Comparison of ENCODE assay signal across 29 mouse cellular contexts in genomic region chr2:60695706-60696105, GRCm38 (mm10). TPM values are rescaled to one million over a fixed set of nuclear protein-coding genes. Genes with fewer than 3 reads are reported as not detected.
DNase-seq lines count a peak whose midpoint lies in the region; ATAC-seq and TF ChIP-seq lines count a peak whose summit lies in the region.
"Had no signal": no experiment of that assay in that cellular context is flagged by ENCODE, and none has a peak within 500 bp of the region (broad histone marks: within the 10 kb centered on the region; RNA-seq: fewer than 3 reads in every experiment).

No protein-coding gene starts in this region.

- 79% methylated on average over 8 of the region's 8 CpGs for WGBS in hindbrain, embryonic 13.5 days
- WGBS in hindbrain, embryonic 16.5 days: 71% methylated on average over 8 of the region's 8 CpGs
- WGBS in lung, embryonic 14.5 days: 57% methylated on average over 8 of the region's 8 CpGs
- 36% methylated on average over 8 of the region's 8 CpGs for WGBS in stomach, embryonic 14.5 days

- no peak for TF ChIP-seq CTCF in lung, embryonic 14.5 days (IDR thresholded peaks at IDR 0.05; ENCODE audit: low read depth)

- H3K9me3 ChIP-seq in hindbrain, embryonic 13.5 days: no peaks in the 10 kb centered on the region
- no peaks in the 10 kb centered on the region for H3K9me3 ChIP-seq in hindbrain, embryonic 16.5 days (ENCODE audit: control insufficient read depth, low read length)
- no peaks in the 10 kb centered on the region for H3K9me3 ChIP-seq in lung, embryonic 14.5 days (ENCODE audit: low read depth, low read length)
- H3K9me3 ChIP-seq in stomach, embryonic 14.5 days (ENCODE audit: control insufficient read depth, low read depth, low read length): no peaks in the 10 kb centered on the region
- H3K9me3 ChIP-seq: embryonic facial prominence, embryonic 12.5 days; heart, embryonic 13.5 days; hindbrain, embryonic 10.5 days had no signal

- no peak overlapping the region for H3K9ac ChIP-seq in hindbrain, embryonic 13.5 days
- H3K9ac ChIP-seq in hindbrain, embryonic 16.5 days (ENCODE audit: low read depth, low read length): no peak overlapping the region
- H3K9ac ChIP-seq in lung, embryonic 14.5 days: no peak overlapping the region
- no peak overlapping the region for H3K9ac ChIP-seq in stomach, embryonic 14.5 days (replicated peaks; ENCODE audit: low read depth, low read length)
- H3K9ac ChIP-seq: embryonic facial prominence, embryonic 12.5 days; heart, embryonic 13.5 days; liver, embryonic 14.5 days had no signal

- no peak overlapping the region for H3K4me2 ChIP-seq in hindbrain, embryonic 13.5 days
- no peak overlapping the region for H3K4me2 ChIP-seq in hindbrain, embryonic 16.5 days (ENCODE audit: low read length)
- no peak overlapping the region for H3K4me2 ChIP-seq in lung, embryonic 14.5 days
- no peak overlapping the region for H3K4me2 ChIP-seq in stomach, embryonic 14.5 days (replicated peaks; ENCODE audit: low read depth, low read length)
- H3K4me2 ChIP-seq: embryonic facial prominence, embryonic 12.5 days; heart, embryonic 13.5 days had no signal

- intact Hi-C loops in heart, postnatal 14 days (cut with DNase I): no loop called here

- H3K27me3 ChIP-seq in hindbrain, embryonic 13.5 days: no peaks in the 10 kb centered on the region
- no peaks in the 10 kb centered on the region for H3K27me3 ChIP-seq in hindbrain, embryonic 16.5 days (replicated peaks; ENCODE audit: control insufficient read depth, insufficient read depth, low read length)
- H3K27me3 ChIP-seq in lung, embryonic 14.5 days (ENCODE audit: insufficient read depth, low read length): no peaks in the 10 kb centered on the region
- H3K27me3 ChIP-seq in stomach, embryonic 14.5 days (ENCODE audit: control insufficient read depth, insufficient read depth, low read length): no peaks in the 10 kb centered on the region
- H3K27me3 ChIP-seq: CH12.LX; embryonic facial prominence, embryonic 12.5 days; heart, embryonic 13.5 days had no signal

- ATAC-seq in hindbrain, embryonic 13.5 days (ENCODE audit: low FRiP score): no peak
- no peak for ATAC-seq in hindbrain, embryonic 16.5 days
- ATAC-seq in lung, embryonic 14.5 days (ENCODE audit: insufficient read depth): no peak
- no peak; the same call in 1 of the 2 replicates for ATAC-seq in stomach, embryonic 14.5 days (ENCODE audit: insufficient number of reproducible peaks, insufficient read depth, low FRiP score, low read depth)
- ATAC-seq: forebrain, embryonic 14.5 days had no signal

- peaks cover 9% of the 10 kb centered on the region; the same call in 1 of the 2 replicates for H3K4me1 ChIP-seq in hindbrain, embryonic 13.5 days (replicated peaks)
- no peaks in the 10 kb centered on the region; the same call in 1 of the 2 replicates for H3K4me1 ChIP-seq in hindbrain, embryonic 16.5 days (ENCODE audit: control insufficient read depth, insufficient read depth, low read depth, low read length)
- H3K4me1 ChIP-seq in lung, embryonic 14.5 days (ENCODE audit: insufficient read depth): peaks cover 8% of the 10 kb centered on the region
- peaks cover 22% of the 10 kb centered on the region; the same call in 1 of the 2 replicates for H3K4me1 ChIP-seq in stomach, embryonic 14.5 days (ENCODE audit: control insufficient read depth, insufficient read depth, low read length)

- DNase-seq in adrenal gland, adult (ENCODE audit: inconsistent age in 2 of 2, low spot score in 1 of 2): peak; percentile 38 to 65
- no peak for DNase-seq in adrenal gland, postnatal 25 days
- no peak for DNase-seq in lung, embryonic 14.5 days
- no peak for DNase-seq in lung, postnatal 25 days (ENCODE audit: low spot score)
- no peak for DNase-seq in heart, postnatal 14 days
- DNase-seq: cerebellum, adult 11-12 months; cerebellum, adult 9-11 months; embryo, embryonic 11 days; heart, postnatal 10 days; kidney, adult 18-20 months; kidney, postnatal 10 days; layer of hippocampus, adult 9-11 months; liver; lung, adult 2 months; midbrain, embryonic 14.5 days; right cerebral cortex, postnatal 4 days; thymus, postnatal 14 days had no signal

- peak overlapping the region; percentile 13; the same call in 1 of the 2 replicates for H3K27ac ChIP-seq in hindbrain, embryonic 13.5 days
- H3K27ac ChIP-seq in hindbrain, embryonic 16.5 days (ENCODE audit: low read depth, low read length): no peak overlapping the region
- H3K27ac ChIP-seq in lung, embryonic 14.5 days (ENCODE audit: low read depth): peak overlapping the region; percentile 58; the same call in 1 of the 2 replicates
- peak overlapping the region; percentile 23; the same call in 1 of the 2 replicates for H3K27ac ChIP-seq in stomach, embryonic 14.5 days (ENCODE audit: low read length)
- H3K27ac ChIP-seq: embryonic facial prominence, embryonic 12.5 days; heart, embryonic 13.5 days; hindbrain, embryonic 10.5 days; liver, embryonic 14.5 days had no signal

- H3K36me3 ChIP-seq in hindbrain, embryonic 13.5 days: no peaks in the 10 kb centered on the region
- H3K36me3 ChIP-seq in hindbrain, embryonic 16.5 days (ENCODE audit: control insufficient read depth, insufficient read depth, low read length): no peaks in the 10 kb centered on the region
- no peaks in the 10 kb centered on the region for H3K36me3 ChIP-seq in lung, embryonic 14.5 days (ENCODE audit: insufficient read depth)
- no peaks in the 10 kb centered on the region for H3K36me3 ChIP-seq in stomach, embryonic 14.5 days (ENCODE audit: control insufficient read depth, insufficient read depth, low read length)
- H3K36me3 ChIP-seq: embryonic facial prominence, embryonic 12.5 days; heart, embryonic 13.5 days; hindbrain, embryonic 10.5 days had no signal

- H3K4me3 ChIP-seq in hindbrain, embryonic 13.5 days: no peak overlapping the region
- no peak overlapping the region for H3K4me3 ChIP-seq in hindbrain, embryonic 16.5 days (ENCODE audit: low read length)
- H3K4me3 ChIP-seq in lung, embryonic 14.5 days (ENCODE audit: low read depth, low read length): no peak overlapping the region
- no peak overlapping the region for H3K4me3 ChIP-seq in stomach, embryonic 14.5 days (ENCODE audit: low read depth, low read length)
- H3K4me3 ChIP-seq: embryonic facial prominence, embryonic 12.5 days; heart, embryonic 13.5 days; hindbrain, embryonic 10.5 days had no signal

RNA-seq across cellular contexts. Expression of gene Itgb6, which starts 26.7 kb away (rescaled TPM):
- not detected in 2 replicates for total RNA-seq in adrenal gland, postnatal 25 days (2021)
- polyA plus RNA-seq in hindbrain, embryonic 13.5 days (2015; fragmentation: Nextera tagmentation; extraction: Ambion mirVana): 0.05 and 0.19 TPM in 2 replicates
- 0.14 and 0.19 TPM in 2 replicates for polyA plus RNA-seq in hindbrain, embryonic 16.5 days (2015; fragmentation: Nextera tagmentation; extraction: Ambion mirVana)
- polyA plus RNA-seq in lung, embryonic 14.5 days (2014; fragmentation: Nextera tagmentation; extraction: Ambion mirVana): 5.5 and 6.2 TPM in 2 replicates
- polyA plus RNA-seq in stomach, embryonic 14.5 days (2014; fragmentation: Nextera tagmentation; extraction: Ambion mirVana): 11.2 and 14.1 TPM in 2 replicates
- total RNA-seq in heart, postnatal 14 days (2021): 10 to 100 TPM; 16.8 to 21.5 TPM
- total RNA-seq: CH12.LX; left cerebral cortex, adult 18-20 months; monocyte, adult 5-6 weeks had no signal
- polyA plus RNA-seq: midbrain, embryonic 14.5 days; spleen, adult 2 months had no signal

Comparison
In these comparisons a context has a peak if more than half of its experiments do, and no peak if none do; other contexts are left out.
1. DNase-seq: peak in adrenal gland, adult (2 of 2); none in adrenal gland, postnatal 25 days (single experiment), lung, embryonic 14.5 days (single experiment), lung, postnatal 25 days (single experiment) and heart, postnatal 14 days (0 of 2).